Mouse (Mus musculus) stomach, postnatal 0 days (tissue): ENCODE data around the gene Lbr.

ENCODE experiments used
- CTCF ChIP-seq: IDR thresholded peaks from 2 replicates; pipeline ENCODE4 v1.5.1; 2016; ENCODE audit warnings: antibody characterized with exemption, low read depth, mild to moderate bottlenecking, moderate library complexity
- EP300 ChIP-seq: optimal IDR thresholded peaks from 2 replicates; pipeline ENCODE3; 2016; ENCODE audit warnings: antibody characterized with exemption

- TF ChIP-seq CTCF (no peak), EP300 (no peak)
Observed at GRCm38 (mm10) chr1:181862676-181863374, 20.0 kb upstream of the Lbr start.
